Mouse (Mus musculus) Patski (cell line): ENCODE data around the gene Rgp1. TPM values are rescaled to one million over a fixed set of nuclear protein-coding genes. Genes with fewer than 3 reads are reported as not detected.

Source experiments
- ATAC-seq: fragments of 100-300 bp; one replicate; pipeline ENCODE4 v1.8.0; 2021
- CTCF ChIA-PET: fragments of 350-600 bp; sonication (Branson Sonifier 250); formaldehyde crosslinking; loops from one replicate; lab custom pipeline; 2022; ENCODE audit warnings: inconsistent platforms; lab: Charles Lee
- POLR2A ChIA-PET: fragments of 350-600 bp; sonication (Branson Sonifier 250); formaldehyde crosslinking; loops from one replicate; lab custom pipeline; 2022; ENCODE audit warnings: antibody characterized with exemption, inconsistent platforms; lab: Charles Lee
- DNase-seq: peaks from one replicate; pipeline ENCODE4 v3.0.0-alpha.2; 2011; ENCODE audit warnings: low read depth, low spot score
- H3K27me3 ChIP-seq: fragments of 371-371 bp; one replicate; pipeline ENCODE4 v1.5.1; 2021
- CTCF ChIP-seq: fragments of 100-300 bp; IDR thresholded peaks from one replicate; pipeline ENCODE4 v1.5.1; 2021
- in situ Hi-C: fragments of 300-500 bp; cut with MboI; formaldehyde crosslinking; loops from 3 replicates; pipeline ENCODE4 v1.11.1; 2018; ENCODE audit warnings: low pct_unique_long_range_greater_than_20kb, mixed read lengths
- polyA plus RNA-seq: library from polyadenylated mRNA; unstranded; gene quantifications from one replicate; pipeline ENCODE4 v1.2.3, GENCODE M21; 2021

The Rgp1 gene
- polyA plus RNA-seq, 1 experiment from 2014 or later = 25.3 TPM

GRCm38 (mm10) chr4:43579256-43579655 is 741 bp downstream of the Rgp1 start:
- H3K27me3 ChIP-seq = no peaks in the 10 kb centered on the region
- ChIA-PET POLR2A (interaction anchor here (1.0 to 2.0 kb wide), 4 partner anchors 14 to 81 kb away, joined by 3 to 9 read pairs (median 6); partner anchors contain the start of gene Creb3), CTCF (interaction anchor here (1.5 to 1.8 kb wide), 2 partner anchors 16 to 35 kb away, joined by 3 to 4 read pairs; no protein-coding TSS in a partner anchor)
- in situ Hi-C loops = no loop called here
- TF ChIP-seq CTCF = no peak
- no peak for DNase-seq
- ATAC-seq = no peak

- TF ChIP-seq CTCF = no peak
- in situ Hi-C loops = no loop called here
- POLR2A ChIA-PET = interaction anchor here (1.0 kb wide), 2 partner anchors 16 to 81 kb away, joined by 3 to 4 read pairs; no protein-coding TSS in a partner anchor
- CTCF ChIA-PET = interaction anchor here (1.5 to 1.8 kb wide), 3 partner anchors 14 to 35 kb away, joined by 3 to 6 read pairs (median 4); no protein-coding TSS in a partner anchor
- DNase-seq = no peak
- ATAC-seq = no peak
- H3K27me3 ChIP-seq = no peaks in the 10 kb centered on the region
These were observed 1.2 kb downstream of the Rgp1 start for GRCm38 (mm10) chr4:43579731-43580130.

- CTCF ChIA-PET = interaction anchor here (1.7 to 1.8 kb wide), 2 partner anchors 13 to 36 kb away, joined by 4 to 6 read pairs; no protein-coding TSS in a partner anchor
- in situ Hi-C loops = no loop called here
- no peaks in the 10 kb centered on the region for H3K27me3 ChIP-seq
- POLR2A ChIA-PET = no interaction called here
- no peak for ATAC-seq
- no peak for TF ChIP-seq CTCF
- no peak for DNase-seq
These were observed 2.2 kb downstream of the Rgp1 start for GRCm38 (mm10) chr4:43580721-43581120.

- ATAC-seq = no peak
- ChIA-PET POLR2A (interaction anchor here (0.6 kb wide), 1 partner anchor 16 kb away, joined by 4 read pairs; no protein-coding TSS in a partner anchor), CTCF (no interaction called here)
- H3K27me3 ChIP-seq = no peaks in the 10 kb centered on the region
- no peak for DNase-seq
- in situ Hi-C loops = no loop called here
- no peak for TF ChIP-seq CTCF
These were observed 2.9 kb downstream of the Rgp1 start for GRCm38 (mm10) chr4:43581381-43581780.

- no peak for TF ChIP-seq CTCF
- ATAC-seq (no peak), DNase-seq (no peak)
- in situ Hi-C loops = no loop called here
- CTCF ChIA-PET = interaction anchor here (1.0 kb wide), 1 partner anchor 11 kb away, joined by 3 read pairs; no protein-coding TSS in a partner anchor
- H3K27me3 ChIP-seq = no peaks in the 10 kb centered on the region
- POLR2A ChIA-PET = interaction anchor here (0.6 to 1.1 kb wide), 2 partner anchors 20 to 22 kb away, joined by 3 read pairs; no protein-coding TSS in a partner anchor
These were observed 3.7 kb downstream of the Rgp1 start for GRCm38 (mm10) chr4:43582241-43582640.

- DNase-seq = no peak
- no peak for ATAC-seq
- ChIA-PET CTCF (interaction anchor here (0.9 to 1.2 kb wide), 3 partner anchors 10 to 142 kb away, joined by 3 read pairs; no protein-coding TSS in a partner anchor), POLR2A (no interaction called here)
- no peaks in the 10 kb centered on the region for H3K27me3 ChIP-seq
- no peak for TF ChIP-seq CTCF
- in situ Hi-C loops = no loop called here
These were observed 4.9 kb downstream of the Rgp1 start for GRCm38 (mm10) chr4:43583421-43583820.

- POLR2A ChIA-PET = interaction anchor here (0.7 kb wide), 1 partner anchor 36 kb away, joined by 4 read pairs; no protein-coding TSS in a partner anchor
- ATAC-seq = no peak
These were observed 6.2 kb downstream of the Rgp1 start, which contains the start of gene Msmp for GRCm38 (mm10) chr4:43584444-43585416. Gene Msmp (minus strand): TSS chr4:43584494.

GRCm38 (mm10) chr4:43585682-43586081 is 7.2 kb downstream of the Rgp1 start:
- ChIA-PET POLR2A (no interaction called here), CTCF (no interaction called here)
- in situ Hi-C loops = no loop called here
- no peak for TF ChIP-seq CTCF
- ATAC-seq = no peak
- no peaks in the 10 kb centered on the region for H3K27me3 ChIP-seq
- DNase-seq = no peak

More at GRCm38 (mm10) chr4:43584444-43585416, 6.2 kb downstream of the Rgp1 start, which contains the start of gene Msmp:
- in situ Hi-C loops = no loop called here
- no peak for DNase-seq
- no peak for TF ChIP-seq CTCF
- CTCF ChIA-PET = interaction anchor here (1.2 kb wide), 1 partner anchor 144 kb away, joined by 3 read pairs; no protein-coding TSS in a partner anchor
- no peaks in the 10 kb centered on the region for H3K27me3 ChIP-seq

- H3K27me3 ChIP-seq = no peaks in the 10 kb centered on the region
- no peak for ATAC-seq
- in situ Hi-C loops = no loop called here
- TF ChIP-seq CTCF = no peak
- POLR2A ChIA-PET = no interaction called here
- CTCF ChIA-PET = no interaction called here
- no peak for DNase-seq
These were observed 7.9 kb downstream of the Rgp1 start for GRCm38 (mm10) chr4:43586411-43586810.

GRCm38 (mm10) chr4:43587681-43588080 is 9.2 kb downstream of the Rgp1 start:
- no peak for ATAC-seq
- H3K27me3 ChIP-seq = no peaks in the 10 kb centered on the region
- POLR2A ChIA-PET = interaction anchor here (0.7 kb wide), 1 partner anchor 527 kb away, joined by 3 read pairs; no protein-coding TSS in a partner anchor
- TF ChIP-seq CTCF = no peak
- CTCF ChIA-PET = no interaction called here
- no peak for DNase-seq
- in situ Hi-C loops = no loop called here
